Mouse (Mus musculus) CD4-positive, CD25-positive, alpha-beta regulatory T cell, adult 2 months (primary cell): ENCODE data around the gene Faxc.

Experiments used
- DNase-seq: peaks from one replicate; pipeline ENCODE4 v3.0.0-alpha.2; 2012; ENCODE audit warnings: low read depth, low spot score

Gene Faxc

GRCm38 (mm10) chr4:21930971-21931771, at the start of gene Faxc:
Gene Faxc (plus strand): TSS chr4:21931329.
- DNase-seq = peak; percentile 4

- DNase-seq = no peak
These were observed 48.3 kb upstream of the Faxc start for GRCm38 (mm10) chr4:21882806-21883205.

GRCm38 (mm10) chr4:21885831-21886230, 45.3 kb upstream of the Faxc start:
- no peak for DNase-seq

- DNase-seq = no peak
These were observed 872 bp downstream of the Faxc start for GRCm38 (mm10) chr4:21931772-21932630.

DNA sequence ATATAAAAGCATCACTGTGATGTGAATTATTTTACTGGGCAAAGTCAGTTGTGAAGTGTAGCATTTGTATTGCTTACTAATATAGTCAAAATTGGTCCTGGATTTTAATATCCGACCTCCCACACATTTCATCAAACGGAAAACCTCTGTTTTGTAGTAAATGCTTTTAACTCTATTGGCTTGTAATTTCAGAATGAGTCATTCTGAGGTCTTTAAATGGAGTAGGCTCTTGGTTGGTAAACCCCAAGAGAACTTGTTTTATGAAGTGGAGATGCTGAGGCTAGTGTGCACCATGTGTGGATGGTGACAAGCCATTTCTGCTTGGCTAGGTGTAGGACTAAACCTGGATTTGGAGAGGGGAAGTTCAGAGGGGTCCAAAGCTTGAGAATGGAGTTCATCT, 4.2 kb downstream of the Faxc start:
- DNase-seq = no peak

- DNase-seq = no peak
These were observed 5.3 kb downstream of the Faxc start for GRCm38 (mm10) chr4:21936424-21936823.

DNA sequence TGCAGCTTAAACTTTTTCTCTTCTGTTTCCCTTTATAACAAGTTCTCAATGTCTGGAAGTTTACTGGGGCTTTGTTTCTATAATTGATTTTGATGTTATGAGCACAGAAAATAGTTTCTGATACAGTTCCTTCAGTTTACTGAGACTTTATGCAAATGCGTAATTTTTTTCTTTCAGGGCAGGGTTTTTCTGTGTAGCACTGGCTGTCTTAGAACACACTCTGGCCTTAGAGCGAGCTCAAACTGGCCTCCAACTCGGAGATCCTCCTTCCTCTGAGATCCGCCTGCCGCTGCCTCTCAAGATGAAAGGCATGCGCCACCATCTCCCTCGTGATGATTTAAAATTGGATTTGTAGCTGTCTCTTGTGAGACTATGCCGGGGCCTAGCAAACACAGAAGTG, 6.8 kb downstream of the Faxc start:
- DNase-seq = no peak

- DNase-seq = no peak
These were observed 13.5 kb downstream of the Faxc start for GRCm38 (mm10) chr4:21944672-21945071.

GRCm38 (mm10) chr4:21951444-21951843, 20.3 kb downstream of the Faxc start:
- DNase-seq = peak; percentile 30

DNA sequence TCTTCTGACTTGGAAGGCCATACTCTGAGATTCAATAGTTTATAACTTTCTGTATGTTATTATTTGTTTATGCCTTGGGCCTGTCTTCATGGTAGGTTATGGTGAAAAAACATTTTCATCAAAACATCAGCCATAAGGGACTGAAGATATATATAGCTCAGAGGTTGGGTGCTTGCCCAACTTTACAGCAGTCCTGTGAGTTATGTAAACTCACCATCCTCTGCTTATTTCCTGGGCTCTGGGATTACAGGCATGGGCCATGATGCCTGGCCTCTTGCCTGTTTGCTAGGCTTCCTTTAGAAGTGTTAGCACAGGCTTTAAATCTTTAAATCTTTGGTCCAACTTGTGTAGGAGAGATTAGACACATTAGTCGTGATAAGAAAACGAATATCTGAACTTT, 21.1 kb downstream of the Faxc start:
- DNase-seq = no peak

DNA sequence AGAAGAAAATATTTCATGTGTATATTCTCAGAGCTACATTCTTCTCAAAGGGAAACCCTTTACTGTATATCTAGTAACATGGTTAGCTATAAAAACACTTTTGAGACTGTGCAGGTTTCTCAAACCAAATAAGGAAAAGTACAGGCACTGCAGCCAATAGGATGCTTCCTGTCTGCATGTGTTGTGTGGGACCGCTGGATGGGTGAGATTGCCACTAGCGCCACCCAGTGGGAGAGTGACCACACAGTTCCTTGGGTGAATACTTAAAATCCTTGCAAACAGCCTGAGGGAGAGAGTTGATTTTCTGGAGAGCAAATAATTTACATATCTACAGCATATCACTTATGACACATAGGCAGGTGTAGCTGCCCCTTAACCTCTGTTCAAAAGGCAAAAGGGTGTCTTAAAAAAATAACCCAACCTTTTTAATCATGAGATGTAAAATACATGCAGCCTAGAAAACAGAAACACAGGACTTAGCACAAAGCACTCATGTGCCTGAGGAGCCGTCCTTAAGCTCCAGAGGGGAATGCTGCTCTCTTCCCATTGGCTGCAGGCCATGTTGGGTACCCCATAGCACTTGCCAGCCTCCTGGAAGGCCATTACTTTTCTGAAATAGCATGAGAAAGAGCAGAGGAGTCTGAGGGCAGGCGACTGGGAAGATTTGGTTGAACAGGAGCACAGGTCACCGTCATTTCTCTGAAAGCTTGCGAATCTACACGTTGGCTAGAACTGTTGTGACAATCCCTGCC, 26.6 kb downstream of the Faxc start:
- peak; percentile 45 for DNase-seq

DNA sequence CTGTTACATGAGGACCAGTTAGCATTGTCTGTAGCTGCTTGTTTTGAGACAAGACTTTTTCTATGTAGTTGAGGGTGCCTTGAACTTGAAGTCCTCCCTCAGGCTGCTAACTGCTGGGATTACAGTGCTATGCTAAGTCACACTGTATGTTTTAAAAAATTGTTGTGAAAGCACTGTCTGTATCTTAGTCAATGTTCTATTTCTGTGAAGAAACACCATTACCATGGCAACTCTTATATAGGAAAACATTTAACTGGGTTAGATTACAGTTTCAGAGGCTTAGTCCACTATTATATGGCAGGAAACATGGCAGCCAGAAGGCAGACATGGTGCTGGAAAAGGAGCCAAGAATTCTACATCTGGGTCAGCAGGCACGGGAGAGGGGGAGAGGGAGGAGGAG, 40.8 kb downstream of the Faxc start:
- no peak for DNase-seq

GRCm38 (mm10) chr4:21974126-21974525, 43.0 kb downstream of the Faxc start:
- DNase-seq = no peak

DNA sequence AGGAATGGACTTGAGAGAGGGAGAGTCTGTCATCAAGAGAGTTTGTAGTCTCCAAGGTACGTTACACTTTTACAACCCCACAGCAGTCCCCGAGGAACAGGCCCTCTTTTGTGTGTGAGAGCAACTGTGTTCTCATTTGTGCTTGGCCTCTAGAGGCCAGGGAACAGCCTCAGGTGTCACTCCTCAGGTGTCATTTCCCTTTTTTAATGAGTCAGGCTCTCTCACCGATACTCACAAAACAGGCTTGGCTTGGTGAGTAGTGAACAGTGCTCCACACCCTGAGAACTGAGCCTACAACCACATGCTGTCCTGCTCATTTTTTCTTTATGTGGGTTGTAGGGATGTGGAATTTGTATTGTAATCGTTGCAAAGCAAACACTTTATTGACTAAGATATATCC, 49.3 kb downstream of the Faxc start:
- DNase-seq = no peak

- no peak for DNase-seq
These were observed 51.3 kb downstream of the Faxc start for GRCm38 (mm10) chr4:21982449-21982848.

GRCm38 (mm10) chr4:21986857-21987256, 55.7 kb downstream of the Faxc start:
- DNase-seq = no peak

- DNase-seq = no peak
These were observed 56.3 kb downstream of the Faxc start for GRCm38 (mm10) chr4:21987460-21987859.

DNA sequence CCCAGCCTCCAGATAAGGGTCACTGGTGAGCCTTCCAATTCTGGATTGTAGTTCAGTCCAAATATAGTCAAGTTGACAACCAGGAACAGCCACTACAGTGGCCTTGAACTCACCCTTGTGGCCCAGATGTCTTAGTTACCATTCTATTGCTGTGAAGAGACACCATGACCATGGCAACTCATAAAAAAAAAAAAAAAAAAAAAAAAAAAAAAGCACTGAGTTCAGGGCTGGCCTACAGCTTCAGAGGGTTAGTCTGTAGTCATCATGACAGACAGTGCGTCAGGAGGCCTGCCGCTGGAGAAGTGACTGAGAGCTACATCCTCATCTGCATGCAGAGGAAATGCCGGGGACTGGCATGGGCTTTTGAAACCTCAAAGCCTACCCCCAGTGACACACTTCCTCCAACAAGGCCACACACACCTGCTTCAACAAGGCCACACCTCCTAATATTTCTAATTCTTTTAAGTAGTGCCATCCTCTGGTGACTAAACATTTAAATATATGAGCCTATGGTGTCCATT, 58.5 kb downstream of the Faxc start:
- DNase-seq = no peak

GRCm38 (mm10) chr4:21990580-21991235, 59.6 kb downstream of the Faxc start:
- peak; percentile 20 for DNase-seq

GRCm38 (mm10) chr4:22017656-22018379, 86.7 kb downstream of the Faxc start:
- peak; percentile 32 for DNase-seq

DNA sequence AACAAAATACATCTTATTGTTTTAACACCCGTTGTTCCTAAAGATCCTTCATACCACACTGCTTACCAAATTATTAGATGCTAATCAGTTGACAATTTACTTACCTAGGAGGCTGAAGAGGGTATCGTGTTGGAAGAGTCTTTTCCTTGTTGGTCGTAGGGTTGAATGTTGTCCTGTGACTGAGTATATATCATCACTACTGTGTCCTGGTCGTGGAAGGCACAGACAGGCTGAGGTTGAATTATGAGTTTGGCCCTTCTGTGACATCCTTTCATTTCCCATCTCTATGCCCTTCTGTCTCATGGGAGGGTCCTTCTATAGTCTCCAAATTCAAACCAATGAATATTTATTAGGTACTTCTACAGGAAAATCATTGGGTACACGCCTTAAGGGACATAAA, 87.3 kb downstream of the Faxc start:
- DNase-seq = no peak
